Mouse (Mus musculus) adrenal gland, postnatal 36 days (tissue): ENCODE measurements around the gene Olfr1272. TPM values are rescaled to one million over a fixed set of nuclear protein-coding genes. Genes with fewer than 3 reads are reported as not detected.
"Not testable (repeated sequence)": the region's sequence is repeated elsewhere in the genome, so short reads cannot be mapped to it uniquely, and the experiment has no call there.

ENCODE experiments used
- DNase-seq, 2 experiments: peaks; one replicate each; pipeline ENCODE4 v3.0.0; 2021; ENCODE audit warnings: mixed read lengths in 1 of 2
- long read RNA-seq, 2 experiments: library from polyadenylated mRNA; stranded (forward); transcript quantifications; one replicate each; pipeline ENCODE4 v2.0.0; 2021; ENCODE audit warnings: borderline sequencing depth in 2 of 2
- total RNA-seq, 2 experiments: library from RNA; stranded (reverse); gene quantifications; 2 replicates each; pipeline ENCODE4 v1.2.3; 2021

Olfr1272 gene
- not detected for total RNA-seq
- long read RNA-seq, experiment 1 = 0 reads
- long read RNA-seq, experiment 2 = 0 reads

DNA sequence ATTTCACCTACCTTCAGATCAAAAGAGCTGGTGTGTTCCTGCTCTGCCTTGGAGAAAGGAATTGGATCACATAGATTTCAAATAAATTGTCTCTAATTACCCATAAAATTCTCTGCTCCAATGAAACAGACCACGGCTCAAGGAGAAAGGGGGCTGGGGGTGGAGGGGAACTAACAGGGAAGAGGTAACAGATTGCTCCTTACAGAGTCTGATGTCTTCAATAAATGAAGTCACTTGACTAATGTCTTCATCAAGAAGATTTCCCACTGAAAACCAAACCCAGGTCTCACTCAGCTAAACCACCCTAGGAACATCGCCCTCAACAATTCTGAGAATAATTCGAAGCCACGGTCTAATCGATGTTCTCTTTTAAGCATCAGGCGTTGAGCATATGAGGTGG is at the start of gene Olfr1272:
Gene Olfr1272 (minus strand): TSS at position 101 of the 400 bp plus-strand sequence.
- no peak for DNase-seq

DNA sequence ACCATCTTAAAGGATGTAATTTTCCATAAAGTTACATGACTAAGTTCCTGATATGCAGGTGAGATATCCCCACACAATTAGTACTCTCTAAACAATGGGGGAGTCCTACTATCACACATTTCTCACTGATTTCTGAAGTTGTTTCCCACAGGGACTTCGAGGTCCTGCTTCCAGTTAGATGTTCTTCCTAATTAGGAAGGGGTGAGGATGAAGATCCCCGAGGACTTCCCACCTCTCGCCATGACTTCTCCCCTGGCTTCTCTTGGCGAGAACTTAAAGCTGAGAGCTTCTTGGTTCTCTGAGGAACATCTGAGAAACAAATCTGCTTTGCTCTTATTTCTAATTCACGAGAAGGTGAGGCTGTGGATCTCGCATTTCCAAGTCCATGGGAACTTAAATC is 29.3 kb upstream of the Olfr1272 start, which contains the start of gene Gm13769:
Gene Gm13769 (plus strand): TSS at position 301 of the 400 bp plus-strand sequence.
- not testable (repeated sequence) for DNase-seq

DNA sequence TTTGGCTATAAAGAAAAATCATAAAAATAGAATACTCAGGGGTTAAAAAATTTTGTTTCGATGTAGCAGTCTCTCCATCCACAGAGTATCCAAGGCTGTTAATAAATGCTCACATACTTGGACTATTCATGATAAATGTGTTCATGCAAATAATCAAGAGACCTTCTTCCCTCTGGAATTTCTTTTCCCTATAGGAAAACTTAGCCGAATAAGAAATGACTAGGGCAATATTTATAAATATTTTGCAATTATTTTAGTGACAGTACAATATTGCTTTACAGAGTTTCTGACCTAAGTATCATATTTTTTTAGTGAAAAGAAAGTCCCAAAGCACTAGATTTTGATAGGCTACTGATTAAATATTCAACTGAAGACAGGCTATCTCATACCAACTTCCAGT is 21.7 kb downstream of the Olfr1272 start, which contains the start of gene Olfr1271:
Gene Olfr1271 (minus strand): TSS at position 101 of the 400 bp plus-strand sequence.
- no peak for DNase-seq

DNA sequence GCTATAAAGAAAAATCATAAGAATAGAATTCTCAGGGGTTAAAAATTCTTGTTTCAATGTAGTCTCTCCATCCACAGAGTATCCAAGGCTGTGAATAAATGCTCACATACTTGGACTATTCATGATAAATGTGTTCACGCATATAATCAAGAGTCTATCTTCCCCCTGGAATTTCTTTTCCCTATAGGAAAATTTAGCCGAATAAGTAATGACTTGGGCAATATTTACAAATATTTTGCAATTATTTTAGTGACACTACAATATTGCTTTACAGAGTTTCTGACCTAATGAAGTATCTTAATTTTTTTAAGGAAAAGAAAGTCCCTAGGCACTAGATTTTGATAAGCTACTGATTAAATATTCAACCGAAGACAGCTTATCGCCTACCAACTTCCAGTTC is 35.1 kb downstream of the Olfr1272 start, which contains the start of gene Olfr142:
Gene Olfr142 (minus strand): TSS at position 101 of the 400 bp plus-strand sequence.
- no peak for DNase-seq

Other genes starting within 250 kb of the Olfr1272 start
- not detected for gene Olfr140, start 229.2 kb downstream of the Olfr1272 start, total RNA-seq
- not detected for gene Olfr1269, start 171.4 kb downstream of the Olfr1272 start, total RNA-seq
- not detected for gene Olfr32, start 150.5 kb downstream of the Olfr1272 start, total RNA-seq
- not detected for gene Olfr1270, start 139.8 kb downstream of the Olfr1272 start, total RNA-seq
- gene Olfr1506, start 68.3 kb downstream of the Olfr1272 start, total RNA-seq = not detected
- not detected for gene Olfr142, start 35.2 kb downstream of the Olfr1272 start, total RNA-seq
- not detected for gene Olfr1271, start 21.8 kb downstream of the Olfr1272 start, total RNA-seq
- under 1 TPM in 1 of 2 experiments, not detected in 1; 0.16 TPM for gene Gm13769, start 29.4 kb upstream of the Olfr1272 start, total RNA-seq
- gene Olfr1274-ps, start 105.8 kb upstream of the Olfr1272 start, total RNA-seq = not detected